Mouse (Mus musculus): Measurements from ENCODE around the gene Ttc30a1.

Gene Ttc30a1

GRCm38 (mm10) chr2:75981440-75982081, at the start of gene Ttc30a1:
Gene Ttc30a1, minus strand, starts transcription at chr2:75981967.
- DNase-seq (ENCODE audit: low read depth, low spot score), result peak; percentile 73

- no peak for DNase-seq (ENCODE audit: low read depth, low spot score)
Observed at GRCm38 (mm10) chr2:76030080-76030479, 48.3 kb upstream of the Ttc30a1 start.

GRCm38 (mm10) chr2:76029081-76029901, 47.5 kb upstream of the Ttc30a1 start:
- DNase-seq (ENCODE audit: low read depth, low spot score), result no peak

- no peak for DNase-seq (ENCODE audit: low read depth, low spot score)
Observed at GRCm38 (mm10) chr2:76016890-76017289, 35.1 kb upstream of the Ttc30a1 start.

GRCm38 (mm10) chr2:76016136-76016535, 34.4 kb upstream of the Ttc30a1 start:
- no peak for DNase-seq (ENCODE audit: low read depth, low spot score)

- no peak for DNase-seq (ENCODE audit: low read depth, low spot score)
Observed at GRCm38 (mm10) chr2:76015460-76015859, 33.7 kb upstream of the Ttc30a1 start.

- no peak for DNase-seq (ENCODE audit: low read depth, low spot score)
Observed at GRCm38 (mm10) chr2:76014659-76015058, 32.9 kb upstream of the Ttc30a1 start.

- DNase-seq (ENCODE audit: low read depth, low spot score), result no peak
Observed at GRCm38 (mm10) chr2:76006194-76006593, 24.4 kb upstream of the Ttc30a1 start.

- DNase-seq (ENCODE audit: low read depth, low spot score), result no peak
Observed at GRCm38 (mm10) chr2:76002899-76003298, 21.1 kb upstream of the Ttc30a1 start.

- DNase-seq (ENCODE audit: low read depth, low spot score), result no peak
Observed at GRCm38 (mm10) chr2:76001392-76001791, 19.6 kb upstream of the Ttc30a1 start.

GRCm38 (mm10) chr2:75999636-76000035, 17.9 kb upstream of the Ttc30a1 start:
- DNase-seq (ENCODE audit: low read depth, low spot score), result no peak

GRCm38 (mm10) chr2:75998692-75999091, 16.9 kb upstream of the Ttc30a1 start:
- DNase-seq (ENCODE audit: low read depth, low spot score), result no peak

- DNase-seq (ENCODE audit: low read depth, low spot score), result no peak
Observed at GRCm38 (mm10) chr2:75997726-75998125, 16.0 kb upstream of the Ttc30a1 start.

GRCm38 (mm10) chr2:75994841-75995240, 13.1 kb upstream of the Ttc30a1 start:
- DNase-seq (ENCODE audit: low read depth, low spot score), result no peak

GRCm38 (mm10) chr2:75991581-75992205, 9.9 kb upstream of the Ttc30a1 start:
- no peak for DNase-seq (ENCODE audit: low read depth, low spot score)

- DNase-seq (ENCODE audit: low read depth, low spot score), result peak; percentile 77
Observed at GRCm38 (mm10) chr2:75990885-75991539, 9.2 kb upstream of the Ttc30a1 start.

GRCm38 (mm10) chr2:75989694-75990093, 7.9 kb upstream of the Ttc30a1 start:
- no peak for DNase-seq (ENCODE audit: low read depth, low spot score)

GRCm38 (mm10) chr2:75988779-75989363, 7.1 kb upstream of the Ttc30a1 start:
- DNase-seq (ENCODE audit: low read depth, low spot score), result no peak

GRCm38 (mm10) chr2:75988378-75988777, 6.6 kb upstream of the Ttc30a1 start:
- DNase-seq (ENCODE audit: low read depth, low spot score), result no peak

GRCm38 (mm10) chr2:75987739-75988138, 6.0 kb upstream of the Ttc30a1 start:
- no peak for DNase-seq (ENCODE audit: low read depth, low spot score)

GRCm38 (mm10) chr2:75985124-75985523, 3.4 kb upstream of the Ttc30a1 start:
- DNase-seq (ENCODE audit: low read depth, low spot score), result no peak

- no peak for DNase-seq (ENCODE audit: low read depth, low spot score)
Observed at GRCm38 (mm10) chr2:75983847-75984246, 2.1 kb upstream of the Ttc30a1 start.

Data from WW6 (cell line).